15 mouse cellular contexts compared by ENCODE assay signal in the genomic region with DNA sequence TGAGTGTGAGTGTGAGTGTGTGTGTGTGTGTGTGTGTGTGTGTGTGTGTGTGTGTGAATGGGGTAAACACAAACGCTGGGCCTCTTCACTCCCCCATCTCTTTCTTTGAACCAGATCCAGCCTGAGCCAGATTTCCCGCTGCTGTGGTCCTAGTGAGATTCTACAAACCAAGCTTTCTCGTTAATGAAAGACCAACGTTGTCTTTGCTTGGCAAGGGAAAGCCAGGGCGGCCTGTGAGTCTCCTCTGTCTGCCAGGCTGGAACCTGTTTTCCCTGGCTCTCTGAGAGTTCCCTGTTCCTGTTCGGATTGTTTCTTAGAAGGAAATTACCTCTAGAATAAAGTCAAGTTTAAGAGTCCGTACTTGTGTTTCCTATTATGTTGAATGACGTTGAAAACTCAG. TPM values are rescaled to one million over a fixed set of nuclear protein-coding genes. Genes with fewer than 3 reads are reported as not detected.
DNase-seq lines count a peak whose midpoint lies in the region; ATAC-seq and TF ChIP-seq lines count a peak whose summit lies in the region.
"Had no signal": no experiment of that assay in that cellular context is flagged by ENCODE, and none has a peak within 500 bp of the region (broad histone marks: within the 10 kb centered on the region; RNA-seq: fewer than 3 reads in every experiment).

No protein-coding gene starts in this region.

- DNase-seq in layer of hippocampus, adult 2 months (ENCODE audit: low spot score in 2 of 2): no peak
- no peak for DNase-seq in layer of hippocampus, postnatal 36 days
- peak; percentile 64 for DNase-seq in brain, embryonic 14.5 days (ENCODE audit: low read depth)
- peak; percentile 49 for DNase-seq in kidney, adult 18-20 months
- no peak for DNase-seq in thymus, postnatal 0 days (ENCODE audit: low spot score)
- DNase-seq: adrenal gland, adult 2 months; cerebellum, adult 11 months; heart, postnatal 10 days; lung, adult 18-20 months; thymus, postnatal 4 days had no signal

- ATAC-seq in limb, embryonic 12.5 days (ENCODE audit: insufficient number of reproducible peaks, insufficient read depth, low FRiP score, low TSS enrichment, low read depth): no peak
- no peak for ATAC-seq in heart, embryonic 11.5 days (replicated peaks; ENCODE audit: insufficient number of reproducible peaks, low FRiP score, low TSS enrichment)
- ATAC-seq: forebrain, embryonic 14.5 days; Patski had no signal

- 0 out of 2 replicates have a peak, but pooled peaks cover 4% of the 10 kb centered on the region for H3K9me3 ChIP-seq in limb, embryonic 12.5 days
- H3K9me3 ChIP-seq in heart, embryonic 11.5 days (replicated peaks; ENCODE audit: control insufficient read depth, low read length): no peaks in the 10 kb centered on the region

- H3K4me2 ChIP-seq in limb, embryonic 12.5 days: no peak overlapping the region
- no peak overlapping the region for H3K4me2 ChIP-seq in heart, embryonic 11.5 days

- H3K27ac ChIP-seq in layer of hippocampus, adult 2 months: peak overlapping the region; percentile 65; the same call in 1 of the 2 replicates
- peak overlapping the region; percentile 2; the same call in 1 of the 2 replicates for H3K27ac ChIP-seq in limb, embryonic 12.5 days
- no peak overlapping the region for H3K27ac ChIP-seq in heart, embryonic 11.5 days (ENCODE audit: low read depth, low read length)

- H3K4me3 ChIP-seq in layer of hippocampus, adult 2 months: no peak overlapping the region
- H3K4me3 ChIP-seq in limb, embryonic 12.5 days (replicated peaks): no peak overlapping the region
- no peak overlapping the region for H3K4me3 ChIP-seq in heart, embryonic 11.5 days (ENCODE audit: low read depth, low read length)
- H3K4me3 ChIP-seq: megakaryocyte, embryonic 14.5 days had no signal

- no peaks in the 10 kb centered on the region for H3K27me3 ChIP-seq in limb, embryonic 12.5 days
- H3K27me3 ChIP-seq in heart, embryonic 11.5 days (ENCODE audit: control insufficient read depth, insufficient read depth, low read length): no peaks in the 10 kb centered on the region
- H3K27me3 ChIP-seq: Patski had no signal

- TF ChIP-seq POLR2A in brain, embryonic 14.5 days (IDR thresholded peaks at IDR 0.05; ENCODE audit: borderline replicate concordance, extremely low read depth, insufficient read depth, insufficient read length, poor library complexity, severe bottlenecking): no peak

- no peaks in the 10 kb centered on the region for H3K36me3 ChIP-seq in limb, embryonic 12.5 days
- no peaks in the 10 kb centered on the region for H3K36me3 ChIP-seq in heart, embryonic 11.5 days (ENCODE audit: control insufficient read depth, insufficient read depth, low read length)

- WGBS in limb, embryonic 12.5 days: 70% methylated on average over 8 of the region's 8 CpGs
- 66% methylated on average over 8 of the region's 8 CpGs for WGBS in heart, embryonic 11.5 days (ENCODE audit: insufficient replicate concordance)

- H3K4me1 ChIP-seq in limb, embryonic 12.5 days (replicated peaks): 0 out of 2 replicates have a peak, but pooled peaks cover 4% of the 10 kb centered on the region
- no peaks in the 10 kb centered on the region for H3K4me1 ChIP-seq in heart, embryonic 11.5 days (ENCODE audit: control insufficient read depth, insufficient read depth, low read length)

- no peak for TF ChIP-seq CTCF in layer of hippocampus, adult 2 months (conservative IDR thresholded peaks at IDR 0.05)
- TF ChIP-seq CTCF in brain, embryonic 14.5 days (IDR thresholded peaks at IDR 0.05; ENCODE audit: borderline replicate concordance, extremely low read depth, insufficient read depth, insufficient read length): no peak

- no peak overlapping the region for H3K9ac ChIP-seq in limb, embryonic 12.5 days (replicated peaks)
- H3K9ac ChIP-seq in heart, embryonic 11.5 days (ENCODE audit: low read depth, low read length): no peak overlapping the region

RNA-seq across cellular contexts. Expression of gene Slc25a33, which starts 8.9 kb away (rescaled TPM):
- total RNA-seq in layer of hippocampus, adult 2 months (2021): 10 to 100 TPM; 35.6 to 35.8 TPM
- total RNA-seq in layer of hippocampus, postnatal 36 days (2021): 10 to 100 TPM; 33.0 to 36.4 TPM
- polyA plus RNA-seq in brain, embryonic 14.5 days (2012; rRNA removed): 15.0 and 16.1 TPM in 2 replicates
- 27.6 and 33.5 TPM in 2 replicates for polyA plus RNA-seq in limb, embryonic 12.5 days (2016; fragmentation: Nextera tagmentation; extraction: Ambion mirVana)
- polyA plus RNA-seq in thymus, postnatal 0 days (2015; fragmentation: Nextera tagmentation; extraction: Ambion mirVana): 7.4 and 7.8 TPM in 2 replicates
- polyA plus RNA-seq in heart, embryonic 11.5 days (2014; fragmentation: Nextera tagmentation; extraction: Ambion mirVana): 7.4 and 9.4 TPM in 2 replicates

RNA-seq across cellular contexts. Expression of gene Tmem201, which starts 45.1 kb away (rescaled TPM):
- total RNA-seq in layer of hippocampus, adult 2 months (2021): 10 to 100 TPM; 69.7 to 78.3 TPM
- total RNA-seq in layer of hippocampus, postnatal 36 days (2021): 10 to 100 TPM; 64.9 to 67.5 TPM
- polyA plus RNA-seq in brain, embryonic 14.5 days (2012; rRNA removed): 67.6 and 74.0 TPM in 2 replicates
- polyA plus RNA-seq in limb, embryonic 12.5 days (2016; fragmentation: Nextera tagmentation; extraction: Ambion mirVana): 37.9 and 38.4 TPM in 2 replicates
- 11.5 and 11.7 TPM in 2 replicates for polyA plus RNA-seq in thymus, postnatal 0 days (2015; fragmentation: Nextera tagmentation; extraction: Ambion mirVana)
- 25.5 and 32.5 TPM in 2 replicates for polyA plus RNA-seq in heart, embryonic 11.5 days (2014; fragmentation: Nextera tagmentation; extraction: Ambion mirVana)

Comparison
In these comparisons a context has a peak if more than half of its experiments do, and no peak if none do; other contexts are left out.
1. DNase-seq: peak in brain, embryonic 14.5 days (single experiment) and kidney, adult 18-20 months (single experiment); none in layer of hippocampus, adult 2 months (0 of 2), layer of hippocampus, postnatal 36 days (0 of 2) and thymus, postnatal 0 days (single experiment).